Mouse (Mus musculus): ENCODE measurements around the gene Pcbd2. TPM values are rescaled to one million over a fixed set of nuclear protein-coding genes. Genes with fewer than 3 reads are reported as not detected.
A peak's percentile ranks its signal among the peaks of the same experiment; 100 is the strongest.

The Pcbd2 gene
- polyA plus RNA-seq, 1 experiment from 2014 or later, result 60.3 TPM

- Histone ChIP-seq H3K27ac (ENCODE audit: poor library complexity, severe bottlenecking) (no peak overlapping the region), H3K4me1 (replicated peaks) (no peaks in the 10 kb centered on the region), H3K4me3 (no peak overlapping the region), H3K36me3 (no peaks in the 10 kb centered on the region), H3K9ac (no peak overlapping the region), H3K9me3 (replicated peaks) (peaks cover 8% of the 10 kb centered on the region), H3K27me3 (replicated peaks) (0 out of 2 replicates have a peak, but pooled peaks cover 6% of the 10 kb centered on the region), H3K4me2 (no peak overlapping the region)
- no peak for ATAC-seq (ENCODE audit: insufficient number of reproducible peaks, low FRiP score)
- 91% methylated on average over 1 of the region's 1 CpGs for WGBS
These were observed 76.8 kb downstream of the Pcbd2 start for GRCm38 (mm10) chr13:55803973-55804372.

GRCm38 (mm10) chr13:55809041-55809623 lies 82.0 kb downstream of the Pcbd2 start:
- H3K4me2 ChIP-seq, result no peak overlapping the region
- no peaks in the 10 kb centered on the region for H3K9me3 ChIP-seq (replicated peaks)
- no peak overlapping the region for H3K4me3 ChIP-seq
- peaks cover 22% of the 10 kb centered on the region; the same call in 1 of the 2 replicates for H3K27me3 ChIP-seq (replicated peaks)
- no peak overlapping the region for H3K9ac ChIP-seq
- H3K36me3 ChIP-seq, result no peaks in the 10 kb centered on the region
- H3K4me1 ChIP-seq (replicated peaks), result no peaks in the 10 kb centered on the region
- WGBS, result 55% methylated on average over 7 of the region's 7 CpGs
- ATAC-seq (ENCODE audit: insufficient number of reproducible peaks, low FRiP score), result no peak
- no peak overlapping the region for H3K27ac ChIP-seq (ENCODE audit: poor library complexity, severe bottlenecking)

- WGBS, result 86% methylated on average over 10 of the region's 10 CpGs
- no peaks in the 10 kb centered on the region for H3K9me3 ChIP-seq (replicated peaks)
- no peaks in the 10 kb centered on the region for H3K4me1 ChIP-seq (replicated peaks)
These were observed 82.5 kb downstream of the Pcbd2 start for GRCm38 (mm10) chr13:55809707-55810106.

GRCm38 (mm10) chr13:55810947-55811346 lies 83.8 kb downstream of the Pcbd2 start:
- no peaks in the 10 kb centered on the region for H3K36me3 ChIP-seq
- no peak overlapping the region for H3K4me3 ChIP-seq
- WGBS, result 65% methylated on average over 5 of the region's 5 CpGs
- no peaks in the 10 kb centered on the region for H3K9me3 ChIP-seq (replicated peaks)
- no peak overlapping the region for H3K4me2 ChIP-seq
- H3K27me3 ChIP-seq (replicated peaks), result peaks cover 32% of the 10 kb centered on the region
- H3K4me1 ChIP-seq (replicated peaks), result no peaks in the 10 kb centered on the region
- no peak for ATAC-seq (ENCODE audit: insufficient number of reproducible peaks, low FRiP score)
- no peak overlapping the region for H3K9ac ChIP-seq
- H3K27ac ChIP-seq (ENCODE audit: poor library complexity, severe bottlenecking), result no peak overlapping the region

More at GRCm38 (mm10) chr13:55809707-55810106, 82.5 kb downstream of the Pcbd2 start:
- H3K27ac ChIP-seq (ENCODE audit: poor library complexity, severe bottlenecking), result no peak overlapping the region
- H3K4me3 ChIP-seq, result no peak overlapping the region
- ATAC-seq (ENCODE audit: insufficient number of reproducible peaks, low FRiP score), result no peak
- H3K4me2 ChIP-seq, result no peak overlapping the region
- no peaks in the 10 kb centered on the region for H3K36me3 ChIP-seq
- no peak overlapping the region for H3K9ac ChIP-seq
- peaks cover 22% of the 10 kb centered on the region; the same call in 1 of the 2 replicates for H3K27me3 ChIP-seq (replicated peaks)

- Histone ChIP-seq H3K4me2 (no peak overlapping the region), H3K27ac (ENCODE audit: poor library complexity, severe bottlenecking) (no peak overlapping the region), H3K4me1 (replicated peaks) (no peaks in the 10 kb centered on the region), H3K4me3 (no peak overlapping the region), H3K27me3 (replicated peaks) (peaks cover 46% of the 10 kb centered on the region), H3K9ac (no peak overlapping the region), H3K9me3 (replicated peaks) (no peaks in the 10 kb centered on the region), H3K36me3 (no peaks in the 10 kb centered on the region)
- no peak for ATAC-seq (ENCODE audit: insufficient number of reproducible peaks, low FRiP score)
- 63% methylated on average over 5 of the region's 5 CpGs for WGBS
These were observed 86.4 kb downstream of the Pcbd2 start for GRCm38 (mm10) chr13:55813490-55814016.

- ATAC-seq (ENCODE audit: insufficient number of reproducible peaks, low FRiP score), result no peak
- Histone ChIP-seq H3K36me3 (no peaks in the 10 kb centered on the region), H3K4me2 (no peak overlapping the region), H3K9ac (no peak overlapping the region), H3K4me3 (no peak overlapping the region), H3K27me3 (replicated peaks) (peaks cover 47% of the 10 kb centered on the region), H3K27ac (ENCODE audit: poor library complexity, severe bottlenecking) (no peak overlapping the region), H3K9me3 (replicated peaks) (no peaks in the 10 kb centered on the region), H3K4me1 (replicated peaks) (no peaks in the 10 kb centered on the region)
- WGBS, result 71% methylated on average over 6 of the region's 6 CpGs
These were observed 87.7 kb downstream of the Pcbd2 start for GRCm38 (mm10) chr13:55814834-55815233.

GRCm38 (mm10) chr13:55822499-55822898 lies 95.3 kb downstream of the Pcbd2 start:
- no peak overlapping the region for H3K9ac ChIP-seq
- H3K27me3 ChIP-seq (replicated peaks), result peaks cover 76% of the 10 kb centered on the region
- ATAC-seq (ENCODE audit: insufficient number of reproducible peaks, low FRiP score), result no peak
- WGBS, result 50% methylated on average over 5 of the region's 5 CpGs
- no peak overlapping the region for H3K27ac ChIP-seq (ENCODE audit: poor library complexity, severe bottlenecking)
- no peaks in the 10 kb centered on the region for H3K9me3 ChIP-seq (replicated peaks)
- H3K36me3 ChIP-seq, result no peaks in the 10 kb centered on the region
- no peak overlapping the region for H3K4me3 ChIP-seq
- peaks cover 11% of the 10 kb centered on the region; the same call in 1 of the 2 replicates for H3K4me1 ChIP-seq (replicated peaks)
- H3K4me2 ChIP-seq, result no peak overlapping the region

GRCm38 (mm10) chr13:55824151-55824945 lies 97.2 kb downstream of the Pcbd2 start:
- WGBS, result 16% methylated on average over 10 of the region's 10 CpGs
- H3K4me3 ChIP-seq, result no peak overlapping the region
- no peak overlapping the region for H3K9ac ChIP-seq
- H3K36me3 ChIP-seq, result no peaks in the 10 kb centered on the region
- no peak overlapping the region for H3K27ac ChIP-seq (ENCODE audit: poor library complexity, severe bottlenecking)
- no peak overlapping the region for H3K4me2 ChIP-seq
- H3K4me1 ChIP-seq (replicated peaks), result peaks cover 17% of the 10 kb centered on the region; the same call in 1 of the 2 replicates
- no peaks in the 10 kb centered on the region for H3K9me3 ChIP-seq (replicated peaks)
- peaks cover 83% of the 10 kb centered on the region for H3K27me3 ChIP-seq (replicated peaks)
- no peak for ATAC-seq (ENCODE audit: insufficient number of reproducible peaks, low FRiP score)

- no peak for ATAC-seq (ENCODE audit: insufficient number of reproducible peaks, low FRiP score)
- Histone ChIP-seq H3K27ac (ENCODE audit: poor library complexity, severe bottlenecking) (no peak overlapping the region), H3K4me3 (peak overlapping the region; percentile 24; the same call in 1 of the 2 replicates), H3K36me3 (no peaks in the 10 kb centered on the region), H3K27me3 (replicated peaks) (peaks cover 88% of the 10 kb centered on the region), H3K9me3 (replicated peaks) (no peaks in the 10 kb centered on the region), H3K4me1 (replicated peaks) (peaks cover 23% of the 10 kb centered on the region), H3K4me2 (peak overlapping the region; percentile 34), H3K9ac (no peak overlapping the region)
- 1% methylated on average over 32 of the region's 32 CpGs for WGBS
These were observed 98.1 kb downstream of the Pcbd2 start for GRCm38 (mm10) chr13:55825245-55825681.

GRCm38 (mm10) chr13:55826008-55826671 lies 99.0 kb downstream of the Pcbd2 start:
- no peaks in the 10 kb centered on the region for H3K9me3 ChIP-seq (replicated peaks)
- H3K27ac ChIP-seq (ENCODE audit: poor library complexity, severe bottlenecking), result no peak overlapping the region
- WGBS, result 2% methylated on average over 53 of the region's 56 CpGs
- ATAC-seq (ENCODE audit: insufficient number of reproducible peaks, low FRiP score), result no peak
- H3K4me3 ChIP-seq, result peak overlapping the region; percentile 24; the same call in 1 of the 2 replicates
- peak overlapping the region; percentile 25; the same call in 1 of the 2 replicates for H3K4me2 ChIP-seq
- no peak overlapping the region for H3K9ac ChIP-seq
- peaks cover 88% of the 10 kb centered on the region for H3K27me3 ChIP-seq (replicated peaks)
- H3K36me3 ChIP-seq, result no peaks in the 10 kb centered on the region
- peaks cover 31% of the 10 kb centered on the region for H3K4me1 ChIP-seq (replicated peaks)
